Mouse (Mus musculus) neural tube, embryonic 12.5 days (tissue): ENCODE data around the gene Hmox1. TPM values are rescaled to one million over a fixed set of nuclear protein-coding genes. Genes with fewer than 3 reads are reported as not detected.

Source experiments
- ATAC-seq: fragments of 200-750 bp; cut with Nextera tagmentation; 2 replicates; pipeline ENCODE4 v1.8.0; 2017; ENCODE audit warnings: low read depth, mild to moderate bottlenecking, moderate TSS enrichment, moderate library complexity; ENCODE audit not compliant: low FRiP score
- H3K27ac ChIP-seq: fragments of 300-500 bp; sonication (generic); 2 replicates; pipeline ENCODE4 v1.5.1; 2016
- H3K27me3 ChIP-seq: fragments of 300-500 bp; sonication (generic); replicated peaks from 2 replicates; pipeline ENCODE4 v1.6.1; 2016; ENCODE audit warnings: mild to moderate bottlenecking
- H3K36me3 ChIP-seq: fragments of 300-500 bp; sonication (generic); 2 replicates; pipeline ENCODE4 v1.6.1; 2016; ENCODE audit warnings: mild to moderate bottlenecking
- H3K4me1 ChIP-seq: fragments of 300-500 bp; sonication (generic); 2 replicates; pipeline ENCODE4 v1.6.1; 2016
- H3K4me2 ChIP-seq: fragments of 300-500 bp; sonication (generic); replicated peaks from 2 replicates; pipeline ENCODE4 v1.6.1; 2016; ENCODE audit warnings: mild to moderate bottlenecking
- H3K4me3 ChIP-seq: fragments of 300-500 bp; sonication (generic); 2 replicates; pipeline ENCODE4 v1.5.1; 2016
- H3K9ac ChIP-seq: fragments of 300-500 bp; sonication (generic); 2 replicates; pipeline ENCODE4 v1.6.1; 2016; ENCODE audit warnings: mild to moderate bottlenecking
- H3K9me3 ChIP-seq: fragments of 300-500 bp; sonication (generic); 2 replicates; pipeline ENCODE4 v1.6.1; 2016; ENCODE audit warnings: mild to moderate bottlenecking
- WGBS: fragments of 180-500 bp; shearing (Covaris S2); methylation state at CpG from one replicate; pipeline ENCODE4 v1.1.7; 2016; 5-methylcytosine and 5-hydroxymethylcytosine counted together
- polyA plus RNA-seq: library from polyadenylated mRNA; unstranded; fragments of >200 nt; fragmentation: Nextera tagmentation; extraction: Ambion mirVana; gene quantifications from 2 replicates; pipeline ENCODE4 v1.2.1, GENCODE M21; 2016

Hmox1 gene
- polyA plus RNA-seq, 1 experiment from 2014 or later: 15.1 TPM

DNA sequence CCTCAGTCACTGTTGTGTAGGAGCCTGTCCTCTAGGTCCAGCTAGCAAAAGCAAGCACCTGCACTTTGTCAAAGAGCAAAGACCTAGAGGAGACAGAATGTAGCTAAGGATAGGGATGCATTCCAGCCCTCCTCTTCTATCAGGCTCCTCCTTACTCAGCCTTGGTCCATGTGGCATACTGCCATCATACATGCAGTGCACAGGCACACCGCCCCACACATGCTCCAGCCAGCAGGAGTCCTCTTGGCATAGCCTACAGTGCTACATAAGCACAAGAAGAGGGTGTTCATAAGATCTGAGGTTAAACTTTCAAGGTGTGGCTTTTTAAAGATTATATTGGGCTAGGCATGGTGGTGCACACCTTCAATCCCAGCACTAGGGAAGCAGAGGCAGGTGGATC, 18.5 kb upstream of the Hmox1 start:
- no peak for ATAC-seq
- no peak overlapping the region for H3K9ac ChIP-seq
- H3K4me2 ChIP-seq: no peak overlapping the region
- no peaks in the 10 kb centered on the region for H3K9me3 ChIP-seq
- H3K36me3 ChIP-seq: no peaks in the 10 kb centered on the region
- 86% methylated on average over 1 of the region's 1 CpGs for WGBS
- H3K27ac ChIP-seq: no peak overlapping the region
- H3K4me3 ChIP-seq: no peak overlapping the region
- no peaks in the 10 kb centered on the region for H3K27me3 ChIP-seq
- no peaks in the 10 kb centered on the region for H3K4me1 ChIP-seq

DNA sequence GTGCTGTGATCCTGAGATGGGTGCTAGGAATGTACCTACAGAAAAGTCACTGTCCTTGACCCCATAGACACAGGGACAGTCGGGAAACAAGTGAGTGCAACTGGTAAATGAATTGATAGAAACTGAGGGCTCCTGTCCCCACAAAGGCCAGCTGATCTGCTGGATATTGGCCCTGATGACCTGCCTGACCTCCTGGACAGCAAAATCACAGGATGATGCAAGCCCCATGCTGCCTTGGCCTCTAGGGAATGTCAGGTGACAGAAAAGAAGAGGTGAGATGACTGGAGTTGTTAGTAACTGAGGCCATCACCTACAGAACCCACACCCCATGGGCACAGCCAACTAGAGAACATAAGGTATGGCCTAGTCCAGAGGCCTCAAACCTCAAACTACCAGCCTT, 15.2 kb upstream of the Hmox1 start:
- 83% methylated on average over 1 of the region's 1 CpGs for WGBS
- Histone ChIP-seq H3K36me3 (no peaks in the 10 kb centered on the region), H3K4me2 (no peak overlapping the region), H3K27me3 (no peaks in the 10 kb centered on the region), H3K4me1 (no peaks in the 10 kb centered on the region), H3K9ac (no peak overlapping the region), H3K9me3 (no peaks in the 10 kb centered on the region), H3K27ac (no peak overlapping the region), H3K4me3 (no peak overlapping the region)
- ATAC-seq: no peak

DNA sequence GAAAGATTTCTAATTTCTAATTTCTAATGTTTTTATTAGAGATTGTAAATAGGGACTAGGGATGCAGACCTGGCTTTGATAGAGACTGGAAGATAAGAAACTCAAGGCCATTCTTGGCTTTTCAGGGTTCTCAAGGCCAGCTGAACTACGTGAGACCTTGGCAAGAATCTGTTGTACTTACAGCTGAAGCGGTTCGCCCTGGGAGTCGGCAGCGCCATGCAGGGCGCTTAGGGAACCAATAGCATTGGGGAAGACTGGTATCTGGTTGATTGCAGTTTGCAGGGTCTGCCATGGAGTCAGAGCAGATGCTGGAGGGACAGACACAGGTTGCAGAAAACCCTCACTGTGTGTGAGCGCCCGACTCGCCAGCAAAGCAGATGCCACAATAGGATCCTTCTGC, 14.6 kb upstream of the Hmox1 start:
- H3K9ac ChIP-seq: no peak overlapping the region
- H3K4me2 ChIP-seq: no peak overlapping the region
- no peaks in the 10 kb centered on the region for H3K27me3 ChIP-seq
- no peaks in the 10 kb centered on the region for H3K9me3 ChIP-seq
- peaks cover 4% of the 10 kb centered on the region; the same call in 1 of the 2 replicates for H3K4me1 ChIP-seq
- 95% methylated on average over 9 of the region's 9 CpGs for WGBS
- H3K36me3 ChIP-seq: no peaks in the 10 kb centered on the region
- H3K27ac ChIP-seq: no peak overlapping the region
- no peak overlapping the region for H3K4me3 ChIP-seq
- ATAC-seq: no peak

DNA sequence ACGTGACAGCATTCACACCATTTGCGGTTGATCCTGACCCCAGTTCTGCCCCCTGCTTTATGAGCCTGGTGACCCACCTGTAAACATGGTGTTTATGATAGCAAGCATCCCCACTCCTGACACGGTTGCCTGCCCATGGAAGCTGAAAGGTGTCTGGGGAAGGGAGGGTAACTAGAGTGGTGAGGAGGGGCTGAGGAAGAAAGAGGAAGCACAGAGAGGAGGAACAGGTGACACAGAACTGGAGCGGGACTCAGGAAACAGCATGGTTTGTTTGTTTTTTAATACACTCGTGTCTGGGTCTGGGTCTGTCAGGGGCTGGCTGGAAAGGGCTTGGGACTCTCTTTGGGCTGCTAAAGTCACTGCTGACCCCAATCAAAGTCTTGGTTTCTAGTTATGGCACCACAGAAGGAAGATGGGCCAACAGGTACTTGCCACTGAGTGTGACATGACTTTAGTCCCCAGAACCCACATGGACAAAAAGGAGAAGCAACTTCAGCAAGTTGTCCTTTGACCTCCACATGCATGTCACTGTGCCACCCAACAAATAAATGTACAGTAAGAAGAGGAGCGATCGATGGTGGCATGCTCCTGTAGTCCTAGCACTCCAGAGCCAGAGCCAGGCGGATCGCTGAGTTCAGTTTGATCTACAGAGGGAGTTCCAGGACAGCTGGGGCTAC, 11.9 kb upstream of the Hmox1 start:
- no peak overlapping the region for H3K9ac ChIP-seq
- no peak overlapping the region for H3K27ac ChIP-seq
- no peak overlapping the region for H3K4me2 ChIP-seq
- H3K27me3 ChIP-seq: no peaks in the 10 kb centered on the region
- WGBS: 84% methylated on average over 9 of the region's 9 CpGs
- H3K36me3 ChIP-seq: no peaks in the 10 kb centered on the region
- ATAC-seq: no peak
- peaks cover 4% of the 10 kb centered on the region; the same call in 1 of the 2 replicates for H3K4me1 ChIP-seq
- no peaks in the 10 kb centered on the region for H3K9me3 ChIP-seq
- no peak overlapping the region for H3K4me3 ChIP-seq

DNA sequence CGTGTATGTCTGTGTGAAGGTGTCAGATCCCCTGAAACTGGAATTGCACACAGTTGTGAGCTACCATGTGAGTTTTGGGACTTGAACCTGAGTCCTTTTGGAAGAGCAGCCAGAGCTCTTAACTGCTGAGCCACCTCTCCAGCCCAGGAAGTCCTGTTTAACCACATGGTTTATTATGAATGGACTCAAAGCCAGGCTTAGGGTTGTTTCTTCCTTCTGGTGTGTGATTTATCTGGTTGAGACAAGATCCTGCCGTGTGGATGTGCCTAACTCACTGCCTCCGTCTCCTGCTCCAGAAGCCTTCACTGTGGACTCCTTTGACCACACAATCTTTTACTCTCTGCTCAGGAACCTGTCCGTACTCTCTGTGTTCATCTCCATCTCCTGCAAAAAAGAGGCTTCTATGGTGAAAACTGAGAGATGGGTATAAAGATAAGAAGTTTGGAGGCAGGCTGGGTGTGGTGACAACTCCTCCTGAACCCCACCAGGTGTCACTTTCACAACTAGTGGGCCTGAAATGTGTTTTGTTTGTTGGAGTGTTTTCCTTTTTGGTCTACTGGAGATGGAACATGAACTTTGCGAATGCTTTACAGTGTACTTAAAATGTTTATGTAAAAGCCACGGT, 11.1 kb upstream of the Hmox1 start:
- Histone ChIP-seq H3K27ac (no peak overlapping the region), H3K4me2 (no peak overlapping the region), H3K27me3 (no peaks in the 10 kb centered on the region), H3K36me3 (no peaks in the 10 kb centered on the region), H3K9me3 (no peaks in the 10 kb centered on the region), H3K9ac (no peak overlapping the region), H3K4me1 (peaks cover 4% of the 10 kb centered on the region; the same call in 1 of the 2 replicates), H3K4me3 (no peak overlapping the region)
- no peak for ATAC-seq
- 81% methylated on average over 6 of the region's 6 CpGs for WGBS

DNA sequence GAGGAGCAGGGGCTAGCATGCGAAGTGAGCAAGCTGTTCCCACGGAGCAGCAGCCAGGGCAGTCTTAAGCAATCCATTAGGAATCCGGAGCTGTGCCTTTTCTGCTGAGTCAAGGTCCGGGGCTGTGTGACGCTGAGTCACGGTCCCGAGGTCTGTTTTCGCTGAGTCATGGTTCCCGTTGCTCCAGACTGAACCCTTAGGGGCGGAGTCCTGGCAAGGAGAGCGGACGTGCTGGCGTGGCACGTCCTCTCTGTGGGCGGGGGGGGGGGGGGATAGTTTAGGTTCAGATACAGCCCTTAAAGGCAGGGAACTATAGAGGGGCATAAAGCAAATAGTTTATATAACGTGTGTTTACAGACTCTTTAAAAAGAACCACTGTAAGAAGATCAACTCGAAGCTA, 9.6 kb upstream of the Hmox1 start:
- Histone ChIP-seq H3K36me3 (no peaks in the 10 kb centered on the region), H3K4me1 (peaks cover 5% of the 10 kb centered on the region), H3K27ac (no peak overlapping the region), H3K4me2 (peak overlapping the region; percentile 51), H3K4me3 (peak overlapping the region; percentile 11; the same call in 1 of the 2 replicates), H3K9ac (peak overlapping the region; percentile 21; the same call in 1 of the 2 replicates), H3K9me3 (no peaks in the 10 kb centered on the region), H3K27me3 (no peaks in the 10 kb centered on the region)
- ATAC-seq: peak; percentile 92
- 9% methylated on average over 17 of the region's 17 CpGs for WGBS

DNA sequence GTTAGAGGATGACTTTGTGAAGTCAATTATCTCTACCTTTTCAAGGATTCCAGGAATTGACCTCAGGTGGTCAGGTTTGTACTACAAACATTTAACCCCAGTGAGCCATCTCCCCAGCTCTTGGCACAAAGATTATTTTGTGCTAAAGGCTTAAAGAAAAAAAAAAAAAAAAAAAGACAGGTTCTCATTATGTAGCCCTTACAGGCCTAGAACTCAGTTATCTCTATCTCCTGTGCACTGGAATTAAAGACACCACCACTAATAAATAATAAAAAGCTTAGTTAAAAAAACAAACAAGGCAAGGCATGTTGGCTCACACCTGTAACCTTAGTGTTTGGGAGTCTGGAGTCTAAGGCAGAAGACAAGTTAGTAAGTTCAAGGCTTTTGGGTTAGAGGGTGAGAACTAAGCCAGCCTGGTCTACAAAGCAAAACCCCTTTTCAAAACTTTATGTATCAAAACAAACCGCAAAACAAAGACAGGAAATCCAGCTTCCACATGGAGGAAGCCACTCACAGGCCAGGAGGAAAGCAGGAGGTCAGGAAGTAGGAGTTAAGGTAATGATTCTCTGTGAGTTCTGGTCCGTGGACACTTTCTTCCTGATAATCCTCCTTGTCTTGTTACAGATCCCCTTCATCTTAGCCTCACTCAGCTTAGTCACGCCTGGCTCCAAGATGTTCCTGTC, 8.9 kb upstream of the Hmox1 start:
- H3K9ac ChIP-seq: no peak overlapping the region
- no peak overlapping the region for H3K27ac ChIP-seq
- no peak overlapping the region for H3K4me3 ChIP-seq
- no peaks in the 10 kb centered on the region for H3K27me3 ChIP-seq
- no peak for ATAC-seq
- no peaks in the 10 kb centered on the region for H3K9me3 ChIP-seq
- H3K36me3 ChIP-seq: no peaks in the 10 kb centered on the region
- WGBS: 90% methylated on average over 3 of the region's 3 CpGs
- peak overlapping the region; percentile 51 for H3K4me2 ChIP-seq
- peaks cover 11% of the 10 kb centered on the region for H3K4me1 ChIP-seq

DNA sequence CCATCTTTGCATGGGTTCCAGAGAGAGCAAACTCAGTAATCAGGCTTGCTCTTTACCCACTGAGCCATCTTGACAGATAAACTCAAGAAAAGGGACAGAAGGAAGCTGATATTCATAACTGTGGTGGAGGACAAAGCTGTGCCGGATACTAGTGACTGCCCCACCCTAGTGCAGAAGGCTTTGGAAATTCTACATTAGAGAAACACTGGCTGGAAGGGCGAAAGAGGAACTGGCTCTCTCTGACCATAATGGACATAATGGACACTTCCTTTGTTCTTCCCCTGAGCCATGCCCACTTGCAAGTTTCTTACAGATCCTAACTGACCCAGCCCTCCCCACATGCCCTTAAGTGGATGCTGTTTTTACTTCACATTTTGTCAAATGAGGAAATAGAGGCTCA, 7.4 kb upstream of the Hmox1 start:
- ATAC-seq: no peak
- Histone ChIP-seq H3K27ac (no peak overlapping the region), H3K4me3 (no peak overlapping the region), H3K9me3 (no peaks in the 10 kb centered on the region), H3K4me2 (no peak overlapping the region), H3K9ac (no peak overlapping the region), H3K4me1 (peaks cover 13% of the 10 kb centered on the region), H3K36me3 (no peaks in the 10 kb centered on the region), H3K27me3 (no peaks in the 10 kb centered on the region)
- WGBS: 82% methylated on average over 2 of the region's 2 CpGs

DNA sequence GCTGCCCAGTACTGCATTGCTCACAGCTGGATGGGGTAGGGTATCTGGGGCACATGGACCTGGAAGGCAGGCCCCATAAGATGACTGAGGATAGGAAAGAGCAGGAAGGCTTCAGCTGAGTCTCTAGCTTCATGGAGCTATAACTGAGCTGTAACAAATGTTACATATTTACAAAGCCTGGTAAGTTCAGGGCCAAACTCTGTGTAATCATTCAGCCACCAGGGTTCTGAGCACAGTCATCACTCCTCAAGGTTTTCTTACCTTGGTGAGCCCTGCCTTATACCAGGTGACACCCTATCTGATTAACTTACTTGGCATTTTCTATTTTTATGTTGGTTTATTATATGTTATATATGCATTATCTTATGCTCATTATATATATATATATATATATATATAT, 6.3 kb upstream of the Hmox1 start:
- no peaks in the 10 kb centered on the region for H3K9me3 ChIP-seq
- ATAC-seq: no peak
- H3K27ac ChIP-seq: no peak overlapping the region
- no peaks in the 10 kb centered on the region for H3K27me3 ChIP-seq
- no peak overlapping the region for H3K9ac ChIP-seq
- H3K36me3 ChIP-seq: no peaks in the 10 kb centered on the region
- no peak overlapping the region for H3K4me3 ChIP-seq
- peaks cover 13% of the 10 kb centered on the region for H3K4me1 ChIP-seq
- no peak overlapping the region for H3K4me2 ChIP-seq

DNA sequence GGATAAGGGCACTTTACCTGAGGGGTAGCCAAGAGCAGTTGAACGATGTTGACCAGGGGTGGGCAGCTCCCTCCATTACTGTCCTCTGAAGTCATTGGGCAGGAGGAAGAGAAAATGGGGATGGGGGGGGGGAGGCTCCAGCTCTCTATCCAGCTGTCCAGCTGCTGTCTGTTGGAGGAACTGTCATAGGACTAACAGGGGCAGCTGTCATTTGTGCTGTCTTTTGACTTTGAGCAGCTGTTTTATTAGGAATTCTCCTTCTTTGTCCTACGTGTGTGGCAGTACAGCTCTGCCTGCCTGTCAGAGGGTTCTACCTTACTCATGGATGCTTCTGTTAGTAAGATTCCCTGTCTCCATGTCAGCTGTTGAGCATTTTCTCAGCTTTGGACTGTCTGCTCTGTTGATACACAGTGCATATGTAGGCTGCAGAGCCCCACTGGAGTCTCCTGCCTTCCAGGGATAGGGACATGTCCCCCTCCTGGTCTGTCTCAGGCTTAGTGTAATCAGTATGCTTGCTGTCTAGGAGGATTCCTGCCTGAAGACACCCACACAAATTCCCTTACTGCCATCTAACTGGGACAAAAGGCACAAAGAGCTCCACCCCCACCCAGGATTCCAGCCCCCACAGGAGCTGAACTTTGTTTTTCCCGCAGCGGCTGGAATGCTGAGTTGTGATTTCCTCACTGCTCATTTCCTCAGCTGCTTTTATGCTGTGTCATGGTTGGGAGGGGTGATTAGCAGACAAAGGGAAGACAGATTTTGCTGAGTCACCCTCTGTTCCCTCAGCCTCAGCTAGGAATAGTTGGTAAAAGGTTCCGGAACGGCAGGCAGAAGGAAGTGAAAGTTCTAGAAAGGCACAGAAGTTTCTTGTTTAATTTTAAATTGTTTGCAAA, 4.2 kb upstream of the Hmox1 start:
- Histone ChIP-seq H3K4me1 (peaks cover 13% of the 10 kb centered on the region), H3K36me3 (no peaks in the 10 kb centered on the region), H3K27ac (no peak overlapping the region), H3K9ac (no peak overlapping the region), H3K4me2 (peak overlapping the region; percentile 25; the same call in 1 of the 2 replicates), H3K27me3 (no peaks in the 10 kb centered on the region), H3K4me3 (no peak overlapping the region), H3K9me3 (no peaks in the 10 kb centered on the region)
- ATAC-seq: no peak
- 29% methylated on average over 6 of the region's 6 CpGs for WGBS

DNA sequence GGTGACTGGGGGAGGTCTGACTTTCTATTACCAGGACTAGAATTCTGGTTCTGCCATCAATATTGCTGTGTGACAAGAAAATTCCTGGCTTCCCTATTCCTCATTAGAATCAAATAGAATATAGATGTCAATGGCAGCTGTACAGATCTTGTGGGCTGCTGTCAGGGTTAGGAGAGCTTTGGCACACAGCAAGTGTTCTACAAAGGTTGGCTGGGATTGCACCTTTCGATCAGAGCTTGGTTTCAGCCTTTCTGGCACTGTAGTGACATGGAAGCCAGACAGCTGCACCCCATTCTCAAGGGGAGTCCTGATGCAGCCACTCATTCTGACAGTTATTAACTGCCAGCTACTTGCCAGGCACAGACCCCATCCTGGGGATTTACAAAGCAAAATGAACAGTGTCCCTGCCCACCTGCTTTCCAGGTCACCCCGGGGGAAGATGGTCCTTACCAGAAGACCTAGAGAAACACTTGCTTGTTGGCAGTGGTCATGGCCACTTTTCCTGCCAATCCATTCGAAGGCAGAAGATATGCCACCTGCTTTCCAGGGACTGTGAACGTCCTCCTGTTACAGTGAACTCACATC, 2.5 kb upstream of the Hmox1 start:
- no peaks in the 10 kb centered on the region for H3K9me3 ChIP-seq
- H3K4me2 ChIP-seq: no peak overlapping the region
- H3K36me3 ChIP-seq: no peaks in the 10 kb centered on the region
- H3K9ac ChIP-seq: no peak overlapping the region
- H3K27me3 ChIP-seq: no peaks in the 10 kb centered on the region
- no peak overlapping the region for H3K27ac ChIP-seq
- no peak overlapping the region for H3K4me3 ChIP-seq
- peaks cover 13% of the 10 kb centered on the region for H3K4me1 ChIP-seq
- ATAC-seq: no peak
- 85% methylated on average over 4 of the region's 4 CpGs for WGBS

DNA sequence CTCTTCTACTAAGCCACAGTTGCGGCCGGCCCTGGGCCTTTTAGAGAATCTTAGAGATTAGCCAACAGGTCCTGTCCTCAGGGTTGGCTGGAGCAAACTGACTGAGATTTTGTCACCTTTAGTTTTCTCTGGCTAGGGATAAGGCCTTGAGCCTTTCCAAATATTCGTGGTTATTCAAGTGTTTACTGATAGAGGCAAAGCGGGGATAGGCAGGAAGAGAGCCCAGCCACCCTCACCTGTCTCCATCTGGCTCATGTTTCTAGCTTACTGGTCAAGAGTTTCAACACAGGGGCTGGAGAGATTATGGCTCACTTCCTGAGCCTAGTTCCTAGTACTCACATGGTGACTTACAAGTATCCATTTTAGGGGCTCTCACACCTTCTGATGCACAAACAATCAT, 9.5 kb downstream of the Hmox1 start:
- WGBS: 92% methylated on average over 4 of the region's 4 CpGs
- no peaks in the 10 kb centered on the region for H3K36me3 ChIP-seq
- no peak overlapping the region for H3K9ac ChIP-seq
- no peak for ATAC-seq
- H3K9me3 ChIP-seq: no peaks in the 10 kb centered on the region
- H3K4me2 ChIP-seq: no peak overlapping the region
- no peak overlapping the region for H3K27ac ChIP-seq
- H3K27me3 ChIP-seq: no peaks in the 10 kb centered on the region
- H3K4me3 ChIP-seq: no peak overlapping the region
- H3K4me1 ChIP-seq: no peaks in the 10 kb centered on the region
